Mouse (Mus musculus): ENCODE measurements around the gene Fsd2.
A peak's percentile ranks its signal among the peaks of the same experiment; 100 is the strongest.

Fsd2 gene

GRCm38 (mm10) chr7:81541924-81542524 lies 24.7 kb downstream of the Fsd2 start:
- DNase-seq (ENCODE audit: low spot score in 2 of 2) = peak; percentile 50 to 64

GRCm38 (mm10) chr7:81540999-81541398 lies 25.7 kb downstream of the Fsd2 start:
- no peak for DNase-seq (ENCODE audit: low spot score in 2 of 2)

- peak in 1 of 2 experiments; percentile 27 for DNase-seq (ENCODE audit: low spot score in 2 of 2)
Measured at GRCm38 (mm10) chr7:81539565-81539964, 27.2 kb downstream of the Fsd2 start.

- DNase-seq (ENCODE audit: low spot score in 2 of 2) = peak in 1 of 2 experiments; percentile 45
Measured at GRCm38 (mm10) chr7:81538070-81538675, 28.6 kb downstream of the Fsd2 start.

GRCm38 (mm10) chr7:81536478-81536877 lies 30.3 kb downstream of the Fsd2 start:
- DNase-seq (ENCODE audit: low spot score in 2 of 2) = no peak

GRCm38 (mm10) chr7:81531462-81531861 lies 35.3 kb downstream of the Fsd2 start:
- no peak for DNase-seq (ENCODE audit: low spot score in 2 of 2)

- DNase-seq (ENCODE audit: low spot score in 2 of 2) = no peak
Measured at GRCm38 (mm10) chr7:81528918-81529317, 37.8 kb downstream of the Fsd2 start.

- DNase-seq (ENCODE audit: low spot score in 2 of 2) = no peak
Measured at GRCm38 (mm10) chr7:81523663-81524017, 43.1 kb downstream of the Fsd2 start.

GRCm38 (mm10) chr7:81523008-81523662 lies 43.6 kb downstream of the Fsd2 start:
- peak; percentile 80 to 86 for DNase-seq (ENCODE audit: low spot score in 2 of 2)

- DNase-seq (ENCODE audit: low spot score in 2 of 2) = no peak
Measured at GRCm38 (mm10) chr7:81516154-81517030, 50.4 kb downstream of the Fsd2 start.

GRCm38 (mm10) chr7:81514906-81515590 lies 51.7 kb downstream of the Fsd2 start:
- no peak for DNase-seq (ENCODE audit: low spot score in 2 of 2)

- DNase-seq (ENCODE audit: low spot score in 2 of 2) = no peak
Measured at GRCm38 (mm10) chr7:81501050-81501449, 65.7 kb downstream of the Fsd2 start.

- no peak for DNase-seq (ENCODE audit: low spot score in 2 of 2)
Measured at GRCm38 (mm10) chr7:81498181-81498580, 68.6 kb downstream of the Fsd2 start, which contains the start of gene BC048679. Gene BC048679 (minus strand): TSS chr7:81498281.

GRCm38 (mm10) chr7:81497171-81497570 lies 69.6 kb downstream of the Fsd2 start:
- no peak for DNase-seq (ENCODE audit: low spot score in 2 of 2)

GRCm38 (mm10) chr7:81493331-81494021 lies 73.3 kb downstream of the Fsd2 start, which contains the start of gene Ap3b2:
Gene Ap3b2 (minus strand): TSS chr7:81493925.
- DNase-seq (ENCODE audit: low spot score in 2 of 2) = peak; percentile 57 to 64

- no peak for DNase-seq (ENCODE audit: low spot score in 2 of 2)
Measured at GRCm38 (mm10) chr7:81492628-81493027, 74.1 kb downstream of the Fsd2 start.

- DNase-seq (ENCODE audit: low spot score in 2 of 2) = no peak
Measured at GRCm38 (mm10) chr7:81489649-81490048, 77.1 kb downstream of the Fsd2 start.
